Mouse (Mus musculus) c-Kit-positive CD71-positive TER-119-positive erythroid progenitor cells, embryonic 14.5 days (primary cell): ENCODE measurements around the gene H2-DMa.
"Not testable (repeated sequence)": the region's sequence is repeated elsewhere in the genome, so short reads cannot be mapped to it uniquely, and the experiment has no call there.

Experiments used
- DNase-seq: peaks from one replicate; pipeline ENCODE4 v3.0.0-alpha.2; 2013; ENCODE audit warnings: low spot score

H2-DMa gene

DNA sequence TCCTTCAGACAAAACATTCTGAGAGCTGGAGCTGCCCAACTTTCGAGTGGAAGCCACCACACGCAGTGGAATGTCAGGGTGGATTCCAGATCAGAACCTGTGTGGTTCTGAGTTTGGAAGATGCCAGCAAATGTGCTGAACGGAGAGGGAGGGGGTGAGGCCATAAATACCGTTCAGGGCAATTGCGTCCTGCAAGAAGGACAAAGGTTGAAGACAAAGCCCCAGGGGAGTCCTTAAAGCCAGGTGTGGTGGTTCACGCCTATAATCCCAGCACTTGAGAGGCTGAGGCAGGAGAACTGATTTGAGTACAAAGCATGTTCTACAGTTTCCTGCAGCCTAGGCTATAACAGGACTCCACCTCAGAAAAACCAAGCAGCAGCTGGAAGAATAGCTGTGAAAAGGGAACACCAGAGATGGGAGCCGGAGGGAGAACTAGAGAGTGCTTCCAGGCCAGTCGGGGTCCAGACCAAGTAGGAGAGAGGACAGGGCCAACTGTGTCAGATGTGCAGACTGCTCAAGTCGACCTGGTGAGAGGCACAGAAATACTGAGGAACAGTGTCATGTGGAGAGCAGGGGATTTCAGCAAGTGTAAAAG is 7.6 kb downstream of the H2-DMa start:
- no peak for DNase-seq

DNA sequence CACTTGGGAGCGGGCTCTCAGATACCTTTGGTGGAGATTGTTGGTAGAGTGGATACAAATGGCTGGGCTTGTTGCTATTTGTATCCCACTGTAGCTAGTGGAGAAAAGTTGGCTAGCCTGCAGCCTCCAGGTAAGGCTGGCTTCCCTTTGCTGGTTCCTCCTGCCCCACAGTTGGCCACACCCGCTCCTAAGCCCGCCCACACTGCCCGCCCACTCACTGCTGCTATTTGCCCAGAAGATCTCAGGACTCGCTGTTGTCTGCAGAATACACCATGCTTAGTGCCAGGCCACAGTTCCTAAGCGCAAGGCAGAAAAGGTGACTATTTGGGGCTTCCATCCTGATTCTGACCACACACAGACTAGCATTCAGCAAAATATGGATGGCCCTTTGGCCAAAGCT is 8.1 kb downstream of the H2-DMa start:
- peak; percentile 56 for DNase-seq

DNA sequence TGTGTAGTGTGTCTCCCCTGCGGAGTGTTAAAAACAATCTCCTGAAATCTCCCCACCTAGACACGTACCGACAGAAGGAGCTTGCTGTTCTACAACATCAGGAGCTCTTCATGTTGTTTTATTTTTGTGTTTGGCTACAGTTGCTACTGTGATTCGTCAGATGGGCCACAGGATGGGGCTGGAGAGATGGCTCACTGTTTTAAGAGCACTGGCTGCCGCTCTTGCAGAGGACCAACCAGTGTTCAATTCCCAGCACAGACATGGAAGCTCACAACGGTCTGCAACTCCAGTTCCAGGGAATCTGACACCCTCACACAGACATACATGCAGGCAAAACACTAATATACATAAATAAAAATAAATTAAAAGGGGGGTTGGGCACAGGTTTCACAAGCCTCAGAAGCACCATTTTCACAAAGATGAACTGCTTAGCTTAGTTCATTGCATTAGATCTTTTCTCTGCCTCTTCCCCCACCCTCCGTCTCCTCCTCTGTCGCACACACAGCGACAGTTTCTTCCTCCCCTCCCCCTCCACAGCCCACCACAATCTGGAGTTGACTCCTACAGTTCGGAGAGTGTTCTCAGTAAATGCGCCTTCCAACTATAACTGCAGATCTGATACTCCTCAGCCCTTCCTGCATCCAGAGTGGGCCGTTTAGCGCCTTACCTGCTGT is 9.1 kb downstream of the H2-DMa start:
- no peak for DNase-seq

DNA sequence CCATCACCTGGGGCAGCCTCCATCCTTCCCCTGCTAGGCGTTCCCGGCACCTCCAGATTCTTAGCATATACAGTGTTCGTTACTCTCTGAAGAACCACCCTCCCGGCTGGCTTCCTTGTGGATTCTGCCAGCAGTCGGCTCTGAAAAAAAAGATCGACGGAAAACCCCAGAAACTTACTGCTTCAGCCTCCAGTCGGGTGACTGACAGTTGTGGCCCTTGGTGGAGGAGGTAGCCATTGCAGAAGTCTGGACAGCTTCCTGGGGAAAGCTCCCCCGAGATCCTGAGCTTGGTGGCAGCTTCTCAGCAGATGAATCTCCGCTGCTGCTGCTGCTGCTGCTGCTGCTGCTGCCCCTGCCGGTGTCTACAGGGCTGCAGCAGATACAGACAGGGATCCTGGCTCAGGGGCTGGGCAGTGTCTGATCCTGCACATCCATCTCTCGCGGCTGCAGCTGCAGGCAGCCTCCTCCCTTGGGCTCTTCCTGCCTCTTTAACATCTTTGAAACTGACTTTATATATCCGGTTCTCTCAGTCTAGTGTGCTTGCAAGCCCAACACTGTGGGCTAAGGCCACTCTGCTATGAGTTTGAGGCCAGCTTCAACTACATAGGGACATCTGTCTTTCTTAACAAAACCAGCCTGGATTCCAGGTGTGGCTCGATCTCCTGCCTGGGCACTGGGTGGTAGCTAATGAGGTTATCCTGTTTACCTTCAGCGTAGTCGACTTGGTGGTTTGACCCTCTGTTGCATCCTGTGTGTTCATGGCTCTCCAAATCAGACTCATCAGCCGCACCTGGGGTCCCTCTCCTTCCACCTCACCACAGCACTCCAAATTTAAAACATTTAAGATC is 9.8 kb downstream of the H2-DMa start:
- DNase-seq = no peak

DNA sequence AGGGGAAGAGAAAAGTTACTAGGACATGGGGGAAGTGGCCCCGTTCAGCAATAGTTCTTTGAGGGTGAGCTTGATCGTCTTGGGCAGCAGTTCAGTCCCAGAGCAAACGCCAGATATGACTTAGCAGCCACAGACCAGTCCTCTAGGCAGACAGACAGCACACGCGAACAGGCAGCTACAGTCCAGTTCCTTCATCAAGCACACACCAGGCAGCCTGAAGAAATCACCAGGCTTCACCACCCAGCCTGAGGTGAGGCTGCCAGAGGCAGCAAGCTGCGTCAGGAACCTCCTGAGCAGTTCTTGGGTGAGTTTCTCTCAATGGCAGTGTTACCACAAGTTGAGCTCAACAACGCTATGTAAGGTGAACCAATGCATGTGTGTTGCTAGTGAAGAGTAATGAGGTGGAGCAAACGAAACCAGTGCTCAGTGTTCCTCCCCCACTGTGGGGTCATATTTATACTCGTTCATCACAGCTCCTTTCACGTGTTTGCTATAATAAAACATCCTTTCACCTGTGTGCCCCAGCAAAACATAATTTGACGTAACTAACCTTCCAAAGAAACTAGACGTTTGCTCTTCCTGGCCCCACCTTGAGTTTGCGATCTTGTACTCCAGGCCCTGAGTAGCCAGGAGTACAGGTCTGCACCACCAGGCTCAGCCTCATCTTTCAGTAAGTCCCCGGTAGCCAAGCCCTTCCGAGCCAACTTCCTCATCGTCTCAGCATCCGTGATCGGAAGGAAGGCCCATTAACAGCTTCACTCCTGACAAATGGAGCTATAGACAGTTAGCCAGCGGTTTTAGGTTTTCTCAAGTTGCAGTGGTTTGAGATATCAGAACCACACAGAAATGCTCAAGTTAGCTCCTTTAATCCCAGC is 11.0 kb downstream of the H2-DMa start:
- DNase-seq = no peak

DNA sequence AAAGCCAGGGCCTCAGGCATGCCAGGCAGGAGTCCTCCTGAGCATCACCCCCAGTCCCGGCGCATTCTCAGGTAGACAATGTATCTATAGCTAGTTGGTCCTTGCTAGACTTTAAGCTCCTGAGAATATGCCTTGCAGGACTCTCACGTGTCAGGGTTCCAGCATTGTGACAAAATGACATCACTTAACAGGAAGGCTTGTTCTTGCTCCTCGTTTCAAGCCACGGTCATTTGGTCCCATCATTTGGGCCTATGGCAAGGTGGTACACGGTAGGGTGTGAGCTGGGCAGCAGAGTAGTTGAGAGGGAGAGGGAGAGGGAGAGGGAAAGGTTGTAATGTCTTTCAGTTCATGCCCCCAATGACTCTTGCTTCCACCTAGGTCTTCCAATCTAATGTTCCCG is 12.6 kb downstream of the H2-DMa start:
- DNase-seq = no peak

DNA sequence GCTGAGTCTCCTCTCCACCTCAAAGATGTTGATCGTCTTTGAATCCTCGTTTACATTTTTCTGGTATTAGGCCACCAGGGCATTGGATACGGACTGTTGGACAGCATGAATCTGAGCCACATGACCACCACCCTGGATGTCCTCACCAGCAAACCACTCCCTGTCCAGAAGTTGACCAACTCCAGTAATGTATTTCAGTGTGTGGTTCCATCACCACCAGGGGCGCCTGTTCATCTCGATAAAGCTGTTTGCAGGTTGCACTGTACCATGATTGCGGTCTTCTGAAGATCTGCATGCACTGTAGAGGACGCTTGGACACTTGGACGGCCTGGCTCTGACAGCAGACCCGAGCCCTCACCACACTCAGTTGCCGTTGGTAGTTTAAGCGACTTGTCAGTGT is 13.9 kb downstream of the H2-DMa start:
- DNase-seq = no peak

DNA sequence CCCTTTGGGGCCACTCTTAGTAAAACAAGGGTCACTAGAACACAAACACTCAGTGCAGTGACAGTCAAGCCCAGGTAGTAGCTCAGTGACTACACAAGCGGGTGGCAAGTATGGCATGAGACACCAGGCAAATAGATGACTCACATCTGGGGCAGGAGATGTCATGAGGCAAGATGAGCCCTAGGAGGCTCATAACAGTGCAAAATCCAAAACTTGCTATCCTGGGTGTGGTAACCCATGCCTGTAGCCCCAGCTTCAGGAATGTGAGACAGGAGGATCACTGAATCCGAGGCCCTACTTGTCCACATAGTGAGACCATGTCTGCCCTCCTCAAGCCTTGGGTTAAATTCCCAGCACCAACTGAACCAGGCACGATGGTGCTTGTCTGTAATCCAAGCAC is 15.1 kb downstream of the H2-DMa start:
- DNase-seq = no peak

DNA sequence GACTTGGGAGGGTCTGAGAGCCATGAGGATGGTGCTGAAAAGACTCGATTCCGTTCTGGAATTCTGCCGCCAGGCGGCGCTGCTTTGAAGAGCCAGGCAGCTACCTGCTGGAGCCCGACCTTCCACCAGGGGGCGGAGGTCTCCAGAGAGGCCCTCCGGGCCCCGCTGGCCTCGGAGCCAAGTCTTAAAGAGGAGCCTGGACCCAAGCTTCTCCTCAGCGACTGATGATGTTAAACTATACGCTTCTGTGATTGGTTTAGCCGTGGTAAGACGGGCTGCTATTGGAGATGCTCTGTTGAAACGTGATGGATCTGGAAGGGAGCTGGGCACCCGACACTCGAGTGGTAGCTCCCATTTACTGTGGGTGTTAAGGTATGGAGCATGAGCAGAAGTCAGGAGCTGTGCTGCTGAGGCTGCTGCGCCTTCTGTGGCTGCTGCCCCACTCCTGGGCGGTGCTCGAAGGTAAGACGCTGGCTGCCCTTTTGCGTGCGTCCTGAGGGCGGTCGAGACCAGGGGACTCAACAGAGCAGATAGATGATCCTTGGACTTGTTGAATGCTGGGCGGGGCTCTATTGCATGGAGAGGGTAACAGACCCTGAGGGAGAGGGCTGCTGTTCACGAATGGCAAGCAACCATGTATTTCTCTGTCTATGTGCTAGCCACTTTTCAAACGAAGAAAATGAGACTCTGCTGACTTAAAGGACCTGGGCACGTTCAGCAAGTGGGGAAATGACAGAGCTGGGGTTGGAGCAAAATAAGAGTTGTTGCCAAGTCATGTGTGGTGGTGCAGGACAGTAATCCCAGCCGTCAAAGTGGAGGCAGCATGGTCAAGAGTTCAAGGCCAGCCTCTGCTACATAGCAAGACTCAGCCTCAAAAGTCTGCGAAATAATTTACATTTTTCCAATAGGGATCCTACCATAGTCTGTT is 16.2 kb downstream of the H2-DMa start:
- peak; percentile 98 for DNase-seq

DNA sequence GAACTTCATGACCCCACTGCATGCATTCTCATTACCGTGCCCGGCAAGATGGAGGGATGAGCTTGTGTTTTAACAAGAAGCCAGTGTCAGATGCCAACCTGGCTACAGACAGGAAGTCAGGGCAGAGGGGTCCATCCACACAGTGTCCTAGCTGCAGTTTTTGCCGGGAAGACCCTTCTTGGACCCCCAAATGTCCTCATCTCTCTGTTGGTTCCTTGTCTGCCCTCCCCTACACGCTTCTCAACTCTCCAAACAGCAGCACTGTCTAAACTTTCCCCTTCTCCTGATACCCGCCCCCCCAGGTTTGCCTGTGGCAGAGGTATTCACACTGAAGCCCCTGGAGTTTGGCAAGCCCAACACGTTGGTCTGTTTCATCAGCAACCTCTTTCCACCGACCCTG is 18.3 kb downstream of the H2-DMa start:
- no peak for DNase-seq

DNA sequence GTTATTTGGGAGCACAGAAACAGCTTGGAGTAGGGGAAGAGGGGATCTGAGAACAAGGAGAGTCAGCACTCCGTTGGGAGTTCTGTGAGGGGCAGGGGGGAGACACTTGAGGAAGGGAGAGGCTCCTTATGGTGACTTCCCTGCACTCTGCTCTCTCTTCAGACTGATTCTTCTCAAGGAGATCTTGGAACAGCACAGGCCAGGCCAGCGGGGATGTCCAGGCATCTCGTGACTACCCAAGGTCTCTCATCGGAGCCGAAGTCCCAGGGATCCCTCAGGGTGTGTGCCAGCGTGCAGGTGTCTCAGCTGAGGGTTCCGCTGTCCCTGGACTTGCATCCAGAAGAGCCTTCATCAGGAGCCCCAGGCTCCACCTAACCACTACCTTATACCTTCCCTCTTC is 19.3 kb downstream of the H2-DMa start:
- DNase-seq = no peak

DNA sequence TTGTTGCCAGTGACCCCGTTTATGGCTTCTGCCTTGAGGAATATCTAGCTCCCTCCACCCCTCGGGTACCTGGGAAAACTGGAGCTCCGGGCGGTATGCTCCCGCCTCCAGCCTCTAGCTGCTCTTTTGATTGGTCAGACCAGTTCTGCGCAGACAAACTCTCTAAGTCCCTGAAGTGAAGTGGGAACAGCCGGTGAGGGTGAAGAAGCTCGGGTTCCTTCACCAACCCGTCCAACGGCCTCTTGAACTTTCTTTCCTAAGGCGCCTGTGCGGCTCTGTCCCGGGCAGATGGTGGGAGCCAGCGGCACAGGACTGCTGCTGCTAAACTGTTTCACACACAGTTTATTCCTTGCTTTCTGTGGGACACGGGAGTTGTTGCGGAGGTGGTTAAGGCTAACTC is 20.1 kb downstream of the H2-DMa start:
- no peak for DNase-seq

DNA sequence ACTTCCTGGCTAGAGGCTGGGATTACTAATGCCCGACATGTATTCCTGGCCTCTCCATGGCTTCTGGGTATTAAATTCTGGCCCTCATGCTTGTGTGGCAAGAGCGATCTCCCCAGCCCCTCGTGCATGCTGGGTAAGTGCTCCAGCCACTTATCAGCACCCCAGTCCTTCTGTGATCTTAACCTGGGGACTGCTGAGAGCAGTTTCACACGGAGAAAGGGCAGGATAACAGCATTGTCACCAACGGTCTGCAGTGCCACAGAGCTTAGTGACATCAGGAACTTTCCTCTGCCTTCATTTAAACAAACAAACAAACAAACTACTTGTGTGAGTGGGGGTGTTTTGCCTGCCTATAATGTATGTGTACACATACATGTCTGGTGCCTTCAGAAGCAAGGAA is 20.9 kb downstream of the H2-DMa start:
- DNase-seq = no peak

DNA sequence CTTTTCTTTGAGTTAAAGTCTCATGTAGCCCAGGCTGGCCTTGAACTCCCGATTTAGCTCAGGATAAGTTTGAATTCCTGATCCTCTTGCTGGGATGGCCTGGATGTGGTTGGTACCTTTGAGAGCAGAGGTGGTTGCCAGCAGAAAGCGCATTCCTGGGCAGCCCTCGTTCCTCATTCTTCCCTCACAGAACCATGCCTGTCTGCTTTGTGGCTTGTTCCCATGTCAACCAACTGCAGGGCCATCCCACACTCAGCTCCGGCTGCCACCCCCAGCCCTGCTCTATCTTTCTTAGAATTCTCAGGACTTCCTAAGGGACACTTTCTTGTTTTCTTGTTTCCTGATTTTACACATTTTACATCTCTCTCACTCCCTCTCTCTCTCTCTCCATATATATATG is 22.1 kb downstream of the H2-DMa start:
- no peak for DNase-seq

DNA sequence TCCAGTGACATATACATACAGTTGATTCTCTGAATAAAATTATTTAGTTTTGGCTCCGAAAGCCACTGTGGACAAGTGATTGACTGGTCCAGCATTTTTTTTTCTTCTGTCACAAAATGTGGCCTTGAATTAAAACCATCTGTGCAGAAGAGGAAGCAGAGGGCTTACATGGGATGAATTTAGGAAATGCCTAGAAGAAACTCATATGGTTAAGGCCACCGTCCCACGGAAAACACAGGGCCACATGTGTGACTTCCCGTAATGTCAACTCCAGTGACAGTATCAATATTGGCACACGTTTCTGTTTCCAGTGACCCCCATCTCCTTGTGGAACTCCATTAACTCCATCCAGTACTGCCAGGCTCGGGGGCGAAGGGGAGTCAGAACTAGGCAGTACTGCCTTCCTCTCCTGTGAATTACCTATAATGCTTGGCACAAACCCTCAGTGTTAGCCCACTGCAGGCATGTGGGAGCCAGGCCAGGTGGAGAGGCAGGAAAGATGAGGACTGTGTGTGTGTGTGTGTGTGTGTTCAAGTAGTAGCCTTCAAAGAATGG is 23.2 kb downstream of the H2-DMa start:
- DNase-seq = no peak

DNA sequence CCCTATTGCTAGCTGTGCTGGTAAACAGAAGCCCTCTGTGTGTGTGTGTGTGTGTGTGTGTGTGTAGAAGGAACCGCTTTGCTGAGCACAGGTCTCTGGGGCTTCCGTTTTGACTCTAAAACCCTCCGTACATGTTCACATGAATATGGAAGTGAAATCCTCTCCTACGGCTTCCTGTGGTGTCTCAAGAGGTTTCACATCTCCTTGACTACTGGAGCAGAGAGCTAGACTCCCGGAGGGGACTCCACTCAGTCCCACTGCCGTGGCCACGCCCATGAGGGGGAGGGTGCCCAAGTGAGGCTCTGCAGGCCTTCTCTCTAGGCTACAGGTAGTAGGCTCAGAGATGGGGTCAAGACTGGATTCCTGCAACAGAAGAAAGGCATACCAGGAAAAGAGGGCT is 23.7 kb downstream of the H2-DMa start, which contains the start of gene H2-DMb2:
TSS of gene H2-DMb2 (plus strand) at position 275 of the 400 bp plus-strand sequence.
- no peak for DNase-seq

DNA sequence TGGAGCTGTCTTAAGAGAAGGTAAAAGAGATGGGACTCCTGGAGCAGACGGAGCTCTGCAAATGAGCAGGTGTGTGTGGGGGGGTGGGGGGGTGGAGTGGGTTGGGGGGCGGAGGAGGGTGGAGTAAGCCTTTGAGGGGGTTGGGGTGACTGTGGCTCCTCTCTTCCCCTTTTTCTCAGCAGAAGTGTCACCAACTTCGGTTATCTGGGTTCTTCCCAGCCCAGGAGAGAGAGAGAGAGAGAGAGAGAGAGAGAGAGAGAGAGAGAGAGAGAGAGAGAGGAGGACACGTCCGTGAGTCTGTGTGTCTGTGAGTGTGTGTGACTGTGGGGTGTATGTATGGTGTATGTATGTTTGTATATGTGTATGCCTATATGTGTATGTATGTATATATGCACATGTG is 24.1 kb downstream of the H2-DMa start:
- DNase-seq = no peak

DNA sequence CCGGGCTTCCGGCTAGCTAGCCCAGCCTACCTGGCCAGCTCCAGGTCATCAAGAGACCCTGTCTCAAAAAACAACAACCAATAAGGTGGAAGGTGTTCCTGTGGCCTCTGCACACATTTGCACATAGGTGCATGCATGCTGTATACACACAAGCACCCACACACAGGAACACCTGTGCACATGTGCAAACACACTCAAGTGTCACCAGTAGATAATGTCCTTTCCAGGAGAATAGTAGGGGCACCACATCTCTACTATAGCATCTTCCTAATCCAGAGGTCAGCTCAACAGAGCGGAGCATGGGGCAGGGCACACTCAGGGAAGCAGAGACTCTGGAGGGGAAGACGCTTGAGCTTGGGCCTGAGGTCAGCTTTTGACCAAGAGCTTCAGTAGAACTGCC is 24.9 kb downstream of the H2-DMa start:
- not testable (repeated sequence) for DNase-seq

DNA sequence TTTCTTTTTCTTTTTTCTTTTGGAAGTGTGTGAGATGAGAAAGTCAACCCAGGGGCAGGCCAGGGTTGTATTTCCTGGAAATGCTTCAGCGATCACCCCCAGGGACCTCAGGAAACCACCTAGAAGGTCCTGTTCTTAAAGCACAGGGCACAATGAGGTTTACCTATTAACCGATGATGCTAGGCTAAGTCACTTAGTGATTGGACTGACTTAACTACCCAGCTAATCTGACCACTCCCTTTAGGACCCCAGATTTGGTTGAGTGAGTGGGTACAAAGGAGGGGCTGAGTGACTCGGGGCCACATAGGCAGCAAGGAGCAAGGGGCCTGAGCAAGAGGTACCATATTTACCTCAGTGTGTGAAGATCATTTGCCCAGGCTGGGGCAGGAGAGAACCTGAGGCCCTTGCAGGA is 25.6 kb downstream of the H2-DMa start:
- DNase-seq = no peak

DNA sequence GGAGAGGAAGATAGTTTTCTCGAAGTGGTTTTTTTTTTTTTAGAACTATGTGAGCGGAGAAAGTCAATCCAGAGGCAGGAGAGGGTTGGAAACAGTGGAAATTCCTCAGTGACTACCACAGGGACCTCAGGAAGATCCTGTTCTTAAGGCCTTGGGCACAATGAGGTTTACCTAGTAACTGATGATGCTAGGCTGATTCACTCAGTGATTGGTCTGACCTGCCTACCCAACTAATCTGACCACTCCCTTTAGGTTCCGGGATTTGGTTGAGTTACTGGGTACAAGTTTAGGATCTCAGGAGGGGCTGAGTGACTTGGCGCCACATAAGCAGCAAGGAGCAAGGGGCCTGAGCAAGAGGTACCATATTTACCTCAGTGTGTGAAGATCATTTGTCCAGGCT is 33.6 kb downstream of the H2-DMa start, which contains the start of gene H2-DMb1:
TSS of gene H2-DMb1 (plus strand) at position 150 of the 400 bp plus-strand sequence.
- no peak for DNase-seq

DNA sequence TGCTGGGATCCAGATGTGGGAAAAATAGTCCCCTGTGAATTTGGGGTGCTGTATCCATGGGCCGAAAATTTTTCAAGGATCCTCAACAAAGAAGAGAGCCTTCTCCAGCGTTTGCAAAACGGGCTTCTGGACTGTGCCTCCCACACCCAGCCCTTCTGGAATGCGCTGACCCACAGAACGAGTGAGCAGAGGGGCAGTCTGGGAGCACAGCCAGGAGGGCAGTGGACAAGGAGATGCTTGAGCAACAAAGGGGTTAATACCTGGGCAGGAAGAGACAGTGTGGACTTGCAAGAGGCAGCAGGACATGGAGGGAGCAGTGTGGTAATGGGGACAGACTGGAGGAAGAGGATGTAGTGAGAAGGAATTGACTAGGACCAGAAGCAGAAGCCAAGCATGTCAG is 36.2 kb downstream of the H2-DMa start:
- no peak for DNase-seq
